Mouse (Mus musculus) leukemia stem cell, adult 10-12 weeks (primary cell): ENCODE data around the gene Vmn2r55. TPM values are rescaled to one million over a fixed set of nuclear protein-coding genes. Genes with fewer than 3 reads are reported as not detected.

ENCODE experiments used
- polyA plus RNA-seq: library from polyadenylated mRNA; stranded (reverse); fragments of >175 nt; gene quantifications from 2 replicates; pipeline ENCODE4 v1.2.3, GENCODE M21; 2012; ENCODE audit warnings: low replicate concordance

Gene Vmn2r55
- polyA plus RNA-seq, result not detected in 2 replicates

DNA sequence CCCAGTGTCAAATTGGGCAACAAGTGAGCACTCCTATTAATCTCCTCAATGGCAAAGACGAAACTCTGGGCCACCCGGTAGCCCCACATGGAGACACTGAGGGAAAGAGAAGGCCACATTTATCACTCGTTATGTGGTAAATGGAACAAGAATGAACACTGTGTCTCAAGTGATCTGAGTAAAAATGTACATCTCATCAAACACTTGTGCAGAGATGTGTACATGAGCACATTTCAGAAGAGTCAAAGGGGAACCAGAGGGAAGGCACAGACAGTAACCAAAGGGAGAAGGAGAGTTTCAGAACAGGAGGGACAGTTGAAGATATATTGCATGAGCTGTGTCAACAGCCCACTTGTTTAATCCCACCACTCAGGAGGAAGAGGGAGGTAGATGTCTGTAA, at the start of gene Vmn2r55:
Gene Vmn2r55 (minus strand): TSS at position 101 of the 400 bp plus-strand sequence.

DNA sequence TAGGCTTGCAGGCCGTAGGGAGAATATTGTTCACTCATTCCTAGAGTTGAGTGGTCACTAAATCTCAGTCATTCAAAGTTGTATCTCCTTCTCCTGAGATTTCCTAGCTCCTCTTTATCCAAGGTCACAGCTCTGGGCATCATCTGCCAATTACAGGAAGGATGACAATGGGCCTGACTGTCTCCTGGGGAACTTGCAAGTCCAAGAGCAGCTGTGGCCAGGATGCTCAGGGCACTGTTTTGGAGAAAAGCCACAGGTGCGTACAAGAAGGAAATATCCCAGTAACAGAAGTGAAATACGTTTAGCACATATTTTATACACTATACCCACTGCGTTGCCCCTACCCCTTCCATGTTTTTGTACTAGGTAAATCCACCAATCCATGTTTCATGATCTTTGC, 44.6 kb downstream of the Vmn2r55 start, which contains the start of gene Vmn2r54:
Gene Vmn2r54 (minus strand): TSS at position 101 of the 400 bp plus-strand sequence.

GRCm38 (mm10) chr7:12608688-12609087, 76.1 kb downstream of the Vmn2r55 start, which contains the start of gene Vmn2r53:
Vmn2r53 (minus strand) TSS chr7:12608788.

Other genes with a start within 250 kb of the Vmn2r55 start
- gene Zfp606, start 206.7 kb downstream of the Vmn2r55 start, polyA plus RNA-seq, result 1.6 and 1.7 TPM in 2 replicates
- not detected in 2 replicates for gene 2900092C05Rik, start 172.5 kb downstream of the Vmn2r55 start, polyA plus RNA-seq
- not detected in 2 replicates for gene Vmn2r53, start 76.2 kb downstream of the Vmn2r55 start, polyA plus RNA-seq
- gene Vmn2r54, start 44.7 kb downstream of the Vmn2r55 start, polyA plus RNA-seq, result not detected in 2 replicates
- not detected in 2 replicates for gene Vmn2r56, start 50.0 kb upstream of the Vmn2r55 start, polyA plus RNA-seq
- gene Zscan18, start 118.6 kb upstream of the Vmn2r55 start, polyA plus RNA-seq, result not detected in 2 replicates
- gene Zfp329, start 133.9 kb upstream of the Vmn2r55 start, polyA plus RNA-seq, result 0.12 and 0.32 TPM in 2 replicates
- 1.0 and 2.1 TPM in 2 replicates for gene Zfp110, start 149.8 kb upstream of the Vmn2r55 start, polyA plus RNA-seq
- 0.27 and 0.66 TPM in 2 replicates for gene Zfp128, start 196.2 kb upstream of the Vmn2r55 start, polyA plus RNA-seq
- 1.0 and 5.7 TPM in 2 replicates for gene Zscan22, start 212.8 kb upstream of the Vmn2r55 start, polyA plus RNA-seq
- gene Rps5, start 237.3 kb upstream of the Vmn2r55 start, polyA plus RNA-seq, result 253 and 1,360 TPM in 2 replicates
- gene Rnf225, start 242.4 kb upstream of the Vmn2r55 start, polyA plus RNA-seq, result 3.4 TPM in 2 replicates